Mouse (Mus musculus): ENCODE results near the gene Fgf3. TPM values are rescaled to one million over a fixed set of nuclear protein-coding genes. Genes with fewer than 3 reads are reported as not detected.
"Not testable (repeated sequence)": the region's sequence is repeated elsewhere in the genome, so short reads cannot be mapped to it uniquely, and the experiment has no call there.

Fgf3 gene
- polyA plus RNA-seq, 1 experiment from 2014 or later: 0.59 TPM

- no peak for DNase-seq (ENCODE audit: low spot score)
These were observed 45.2 kb downstream of the Fgf3 start for GRCm38 (mm10) chr7:144883106-144883505.

DNA sequence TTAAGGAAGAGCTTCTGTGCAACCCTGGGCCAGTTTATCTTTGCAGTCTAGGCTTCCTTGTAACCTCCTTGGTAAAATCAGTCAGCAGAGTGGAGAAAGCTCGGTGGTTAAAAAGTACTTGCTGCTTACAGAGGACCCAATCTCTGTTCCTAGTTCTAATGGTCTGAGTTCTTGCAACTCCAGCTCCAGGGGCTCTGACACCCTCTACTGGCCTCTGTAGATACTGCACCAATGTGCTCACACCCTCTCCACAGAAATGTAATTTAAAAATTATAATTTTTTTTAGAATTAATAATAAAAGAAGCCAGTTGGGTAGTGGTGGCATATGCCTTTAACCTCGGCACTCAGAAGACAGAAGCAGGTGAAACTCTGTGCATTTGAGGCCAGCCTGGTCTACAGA, 49.8 kb downstream of the Fgf3 start:
- Histone ChIP-seq H3K27ac (ENCODE audit: low read depth, low read length) (no peak overlapping the region), H3K27me3 (ENCODE audit: control insufficient read depth, insufficient read depth, low read length) (no peaks in the 10 kb centered on the region), H3K36me3 (ENCODE audit: control insufficient read depth, insufficient read depth, low read length) (no peaks in the 10 kb centered on the region), H3K4me1 (replicated peaks; ENCODE audit: control insufficient read depth, insufficient read depth, low read length) (no peaks in the 10 kb centered on the region; the same call in 1 of the 2 replicates), H3K9ac (ENCODE audit: low read depth, low read length) (no peak overlapping the region), H3K4me3 (ENCODE audit: low read depth, low read length) (no peak overlapping the region), H3K9me3 (ENCODE audit: control insufficient read depth, low read length) (no peaks in the 10 kb centered on the region), H3K4me2 (replicated peaks; ENCODE audit: low read depth, low read length) (no peak overlapping the region)
- WGBS: 86% methylated on average over 2 of the region's 2 CpGs
- no peak for ATAC-seq (ENCODE audit: low FRiP score)
- DNase-seq (ENCODE audit: low spot score): no peak

More at GRCm38 (mm10) chr7:144883106-144883505, 45.2 kb downstream of the Fgf3 start:
- H3K9me3 ChIP-seq (ENCODE audit: control insufficient read depth, low read length): no peaks in the 10 kb centered on the region
- no peaks in the 10 kb centered on the region for H3K4me1 ChIP-seq (replicated peaks; ENCODE audit: control insufficient read depth, insufficient read depth, low read length)
- H3K9ac ChIP-seq (ENCODE audit: low read depth, low read length): no peak overlapping the region
- H3K4me3 ChIP-seq (ENCODE audit: low read depth, low read length): no peak overlapping the region
- 57% methylated on average over 2 of the region's 2 CpGs for WGBS
- no peak for ATAC-seq (ENCODE audit: low FRiP score)
- H3K36me3 ChIP-seq (ENCODE audit: control insufficient read depth, insufficient read depth, low read length): no peaks in the 10 kb centered on the region
- H3K27ac ChIP-seq (ENCODE audit: low read depth, low read length): no peak overlapping the region
- H3K4me2 ChIP-seq (replicated peaks; ENCODE audit: low read depth, low read length): no peak overlapping the region
- no peaks in the 10 kb centered on the region for H3K27me3 ChIP-seq (ENCODE audit: control insufficient read depth, insufficient read depth, low read length)

GRCm38 (mm10) chr7:144888564-144889299, 50.8 kb downstream of the Fgf3 start:
- Histone ChIP-seq H3K4me2 (replicated peaks; ENCODE audit: low read depth, low read length) (no peak overlapping the region), H3K9ac (ENCODE audit: low read depth, low read length) (no peak overlapping the region), H3K9me3 (ENCODE audit: control insufficient read depth, low read length) (no peaks in the 10 kb centered on the region), H3K27me3 (ENCODE audit: control insufficient read depth, insufficient read depth, low read length) (no peaks in the 10 kb centered on the region), H3K4me3 (ENCODE audit: low read depth, low read length) (no peak overlapping the region), H3K4me1 (replicated peaks; ENCODE audit: control insufficient read depth, insufficient read depth, low read length) (no peaks in the 10 kb centered on the region; the same call in 1 of the 2 replicates), H3K27ac (ENCODE audit: low read depth, low read length) (no peak overlapping the region), H3K36me3 (ENCODE audit: control insufficient read depth, insufficient read depth, low read length) (no peaks in the 10 kb centered on the region)
- 3% methylated on average over 18 of the region's 18 CpGs for WGBS
- DNase-seq (ENCODE audit: low spot score) (peak; percentile 19), ATAC-seq (ENCODE audit: low FRiP score) (no peak)

GRCm38 (mm10) chr7:144890661-144891060, 52.8 kb downstream of the Fgf3 start:
- H3K4me1 ChIP-seq (replicated peaks; ENCODE audit: control insufficient read depth, insufficient read depth, low read length); H3K9ac ChIP-seq (ENCODE audit: low read depth, low read length); H3K4me2 ChIP-seq (replicated peaks; ENCODE audit: low read depth, low read length); H3K9me3 ChIP-seq (ENCODE audit: control insufficient read depth, low read length); DNase-seq (ENCODE audit: low spot score); H3K27me3 ChIP-seq (ENCODE audit: control insufficient read depth, insufficient read depth, low read length); H3K4me3 ChIP-seq (ENCODE audit: low read depth, low read length); ATAC-seq (ENCODE audit: low FRiP score); H3K27ac ChIP-seq (ENCODE audit: low read depth, low read length); H3K36me3 ChIP-seq (ENCODE audit: control insufficient read depth, insufficient read depth, low read length): not testable (repeated sequence)
- WGBS: 83% methylated on average over 1 of the region's 1 CpGs

- H3K9me3 ChIP-seq (ENCODE audit: control insufficient read depth, low read length): no peaks in the 10 kb centered on the region
- H3K27ac ChIP-seq (ENCODE audit: low read depth, low read length): no peak overlapping the region
- no peak overlapping the region for H3K9ac ChIP-seq (ENCODE audit: low read depth, low read length)
- H3K27me3 ChIP-seq (ENCODE audit: control insufficient read depth, insufficient read depth, low read length): peaks cover 17% of the 10 kb centered on the region
- no peak overlapping the region for H3K4me3 ChIP-seq (ENCODE audit: low read depth, low read length)
- ATAC-seq (ENCODE audit: low FRiP score) (no peak), DNase-seq (ENCODE audit: low spot score) (no peak)
- H3K4me2 ChIP-seq (replicated peaks; ENCODE audit: low read depth, low read length): no peak overlapping the region
- H3K4me1 ChIP-seq (replicated peaks; ENCODE audit: control insufficient read depth, insufficient read depth, low read length): peaks cover 2% of the 10 kb centered on the region; the same call in 1 of the 2 replicates
- H3K36me3 ChIP-seq (ENCODE audit: control insufficient read depth, insufficient read depth, low read length): no peaks in the 10 kb centered on the region
- WGBS: 81% methylated on average over 2 of the region's 2 CpGs
These were observed 54.0 kb downstream of the Fgf3 start for GRCm38 (mm10) chr7:144891863-144892262.

GRCm38 (mm10) chr7:144892322-144892721, 54.4 kb downstream of the Fgf3 start:
- H3K4me2 ChIP-seq (replicated peaks; ENCODE audit: low read depth, low read length): no peak overlapping the region
- 44% methylated on average over 6 of the region's 6 CpGs for WGBS
- DNase-seq (ENCODE audit: low spot score): no peak
- H3K27me3 ChIP-seq (ENCODE audit: control insufficient read depth, insufficient read depth, low read length): peaks cover 19% of the 10 kb centered on the region
- H3K9me3 ChIP-seq (ENCODE audit: control insufficient read depth, low read length): no peaks in the 10 kb centered on the region
- no peak overlapping the region for H3K27ac ChIP-seq (ENCODE audit: low read depth, low read length)
- no peak overlapping the region for H3K9ac ChIP-seq (ENCODE audit: low read depth, low read length)
- no peak overlapping the region for H3K4me3 ChIP-seq (ENCODE audit: low read depth, low read length)
- peaks cover 4% of the 10 kb centered on the region; the same call in 1 of the 2 replicates for H3K4me1 ChIP-seq (replicated peaks; ENCODE audit: control insufficient read depth, insufficient read depth, low read length)
- H3K36me3 ChIP-seq (ENCODE audit: control insufficient read depth, insufficient read depth, low read length): no peaks in the 10 kb centered on the region
- ATAC-seq (ENCODE audit: low FRiP score): no peak

Other genes with a start within 250 kb of the Fgf3 start
- 6.2 and 7.1 TPM in 2 replicates for gene Ano1, start 86.1 kb upstream of the Fgf3 start, polyA plus RNA-seq (2014; fragmentation: Nextera tagmentation; extraction: Ambion mirVana)
- 0.04 TPM in 1 of 2 replicates, not detected in the other for gene Fgf4, start 9.3 kb downstream of the Fgf3 start, polyA plus RNA-seq (2014; fragmentation: Nextera tagmentation; extraction: Ambion mirVana)
- gene Fgf15, start 58.4 kb downstream of the Fgf3 start, polyA plus RNA-seq (2014; fragmentation: Nextera tagmentation; extraction: Ambion mirVana): 60.2 and 68.2 TPM in 2 replicates
- gene LTO1, start 77.0 kb downstream of the Fgf3 start, polyA plus RNA-seq (2014; fragmentation: Nextera tagmentation; extraction: Ambion mirVana): 27.3 and 28.9 TPM in 2 replicates
- 185 and 200 TPM in 2 replicates for gene Ccnd1, start 101.8 kb downstream of the Fgf3 start, polyA plus RNA-seq (2014; fragmentation: Nextera tagmentation; extraction: Ambion mirVana)